Mouse (Mus musculus) heart, adult 2 months (tissue): Measurements from ENCODE around the gene C77080. TPM values are rescaled to one million over a fixed set of nuclear protein-coding genes. Genes with fewer than 3 reads are reported as not detected.
A peak's percentile ranks its signal among the peaks of the same experiment; 100 is the strongest.

ENCODE experiments used
- DNase-seq, 2 experiments: peaks; one replicate each; pipeline ENCODE4 v3.0.0; 2021
- H3K27ac ChIP-seq: fragments of 200-600 bp; 2 replicates; pipeline ENCODE4 v1.8.1; 2022
- H3K27me3 ChIP-seq: fragments of 200-500 bp; 2 replicates; pipeline ENCODE4 v1.6.1; 2012; ENCODE audit warnings: mild to moderate bottlenecking, low read length, inconsistent platforms, mixed read lengths; ENCODE audit not compliant: control insufficient read depth, insufficient read depth
- H3K36me3 ChIP-seq: fragments of 200-500 bp; 2 replicates; pipeline ENCODE4 v1.6.1; 2012; ENCODE audit warnings: low read length, inconsistent platforms; ENCODE audit not compliant: control insufficient read depth, insufficient read depth
- H3K4me1 ChIP-seq: fragments of 200-500 bp; 2 replicates; pipeline ENCODE4 v1.6.1; 2011; ENCODE audit warnings: low read length; ENCODE audit not compliant: control insufficient read depth, insufficient read depth
- H3K4me3 ChIP-seq: fragments of 200-600 bp; 2 replicates; pipeline ENCODE4 v1.8.1; 2022
- H3K79me2 ChIP-seq: fragments of 200-500 bp; replicated peaks from 2 replicates; pipeline ENCODE4 v1.6.1; 2012; ENCODE audit warnings: mild to moderate bottlenecking, inconsistent platforms, low read length, moderate library complexity, mixed read lengths; ENCODE audit not compliant: control insufficient read depth, insufficient read depth
- H3K9ac ChIP-seq: fragments of 200-500 bp; 2 replicates; pipeline ENCODE4 v1.6.1; 2012; ENCODE audit warnings: low read depth, mild to moderate bottlenecking, control low read depth, inconsistent platforms, low read length, mixed read lengths
- CTCF ChIP-seq: fragments of 200-600 bp; IDR thresholded peaks from 2 replicates; pipeline ENCODE4 v1.8.1; 2022; ENCODE audit warnings: antibody characterized with exemption, mild to moderate bottlenecking, moderate library complexity
- EP300 ChIP-seq: fragments of 200-500 bp; IDR thresholded peaks from 2 replicates; pipeline ENCODE4 v1.6.1; 2011; ENCODE audit warnings: low read depth, low read length, control low read depth; ENCODE audit not compliant: insufficient read depth
- POLR2A ChIP-seq: fragments of 200-500 bp; IDR thresholded peaks from 2 replicates; pipeline ENCODE4 v1.6.1; 2011; ENCODE audit warnings: mild to moderate bottlenecking, low read depth, low read length, control low read depth; ENCODE audit not compliant: insufficient read depth
- WGBS: fragments of 180-500 bp; shearing (Covaris S2); methylation state at CpG from one replicate; pipeline ENCODE4 v1.1.7; 2018; 5-methylcytosine and 5-hydroxymethylcytosine counted together
- intact Hi-C: fragments of 180-260 bp; cut with DNase I; formaldehyde crosslinking; loops from one replicate; pipeline ENCODE4 v1.15.1; 2025
- polyA plus RNA-seq: library from polyadenylated mRNA; depleted of rRNA; stranded (reverse); fragments of >200 nt; gene quantifications from 2 replicates; pipeline ENCODE4 v1.2.3, GENCODE M21; 2012
- total RNA-seq, 2 experiments: library from RNA; stranded (reverse); gene quantifications; 2 replicates each; pipeline ENCODE4 v1.2.3; 2021

Gene C77080
- total and polyA plus RNA-seq, 3 experiments: 3.2 to 4.4 (median 3.7) TPM

DNA sequence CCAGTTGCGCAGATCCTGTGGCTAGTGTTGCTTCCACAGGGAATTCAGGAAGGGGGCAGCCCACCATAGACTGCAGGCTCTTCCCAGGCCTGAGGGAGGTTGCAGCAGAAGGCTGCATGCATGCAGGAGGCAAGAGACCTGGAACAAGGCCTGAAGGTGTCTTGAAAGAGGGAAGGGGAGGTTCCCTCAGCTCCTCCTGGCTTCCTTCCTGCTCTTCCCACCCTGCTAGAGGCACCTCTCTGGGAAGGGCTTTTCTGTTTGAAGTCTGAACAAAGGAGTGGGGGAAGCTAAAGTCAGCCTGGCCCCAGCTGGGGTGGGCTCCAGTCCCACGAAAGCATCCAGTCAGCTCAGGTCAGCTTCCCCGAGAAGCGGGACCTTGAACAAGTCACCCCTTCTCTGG is 18.9 kb downstream of the C77080 start:
- Histone ChIP-seq H3K36me3 (no peaks in the 10 kb centered on the region), H3K79me2 (no peaks in the 10 kb centered on the region), H3K4me1 (peaks cover 3% of the 10 kb centered on the region; the same call in 1 of the 2 replicates), H3K9ac (no peak overlapping the region), H3K27me3 (no peaks in the 10 kb centered on the region), H3K27ac (no peak overlapping the region), H3K4me3 (no peak overlapping the region)
- 41% methylated on average over 4 of the region's 4 CpGs for WGBS
- intact Hi-C loops: no loop called here
- DNase-seq: no peak
- no peak for TF ChIP-seq POLR2A
- TF ChIP-seq CTCF: no peak
- no peak for TF ChIP-seq EP300

DNA sequence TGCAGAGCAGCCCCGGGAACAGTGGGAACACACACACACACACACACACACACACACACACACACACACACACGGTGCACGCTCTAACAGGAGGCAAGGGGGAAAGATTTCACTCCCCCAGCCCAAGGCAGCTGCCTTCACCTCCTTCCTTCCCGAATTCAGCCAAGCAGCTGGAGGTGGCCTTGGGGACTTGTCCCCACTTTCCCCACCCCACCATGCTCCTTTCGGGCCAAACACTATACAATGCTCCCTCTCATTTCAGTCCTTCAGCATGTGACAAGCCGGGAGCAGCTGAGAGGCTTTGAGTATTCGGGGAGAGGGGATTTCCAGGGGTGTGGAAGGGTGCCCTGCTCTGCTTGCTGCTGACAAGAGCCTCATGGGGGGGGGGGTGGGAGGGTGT is 19.3 kb downstream of the C77080 start:
- no peaks in the 10 kb centered on the region for H3K79me2 ChIP-seq
- 33% methylated on average over 7 of the region's 7 CpGs for WGBS
- H3K4me1 ChIP-seq: peaks cover 3% of the 10 kb centered on the region; the same call in 1 of the 2 replicates
- H3K36me3 ChIP-seq: no peaks in the 10 kb centered on the region
- H3K27me3 ChIP-seq: no peaks in the 10 kb centered on the region
- no peak overlapping the region for H3K9ac ChIP-seq
- DNase-seq: no peak
- TF ChIP-seq POLR2A (no peak), EP300 (no peak), CTCF (no peak)
- intact Hi-C loops: no loop called here
- no peak overlapping the region for H3K27ac ChIP-seq
- no peak overlapping the region for H3K4me3 ChIP-seq

DNA sequence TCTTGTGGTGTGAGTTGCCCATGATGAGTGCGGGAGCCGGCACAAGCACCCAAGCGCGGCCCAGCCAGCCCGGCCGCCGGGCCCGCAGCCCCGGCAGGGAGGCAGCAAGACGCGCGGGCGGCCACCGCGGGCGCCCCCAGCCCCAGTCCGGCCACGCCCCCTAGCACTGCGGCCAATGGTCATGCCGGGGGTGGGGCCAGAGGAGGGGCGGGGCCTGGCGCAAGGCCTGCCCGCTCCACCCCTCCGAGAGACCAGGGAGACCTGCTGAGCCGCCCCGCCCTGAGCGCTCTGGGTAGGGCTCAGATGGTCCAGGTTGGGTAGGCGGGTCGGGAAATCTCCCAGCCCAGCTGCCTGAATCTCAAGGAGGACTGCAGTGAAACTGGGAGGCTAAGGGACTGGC is 22.1 kb downstream of the C77080 start:
- intact Hi-C loops: no loop called here
- H3K27ac ChIP-seq: no peak overlapping the region
- DNase-seq: peak; percentile 52 to 58
- no peaks in the 10 kb centered on the region for H3K36me3 ChIP-seq
- 4% methylated on average over 27 of the region's 29 CpGs for WGBS
- no peak for TF ChIP-seq EP300
- TF ChIP-seq POLR2A: no peak
- TF ChIP-seq CTCF: no peak
- peak overlapping the region; percentile 45 for H3K4me3 ChIP-seq
- H3K4me1 ChIP-seq: peaks cover 7% of the 10 kb centered on the region
- H3K9ac ChIP-seq: no peak overlapping the region
- H3K79me2 ChIP-seq: no peaks in the 10 kb centered on the region
- no peaks in the 10 kb centered on the region for H3K27me3 ChIP-seq

DNA sequence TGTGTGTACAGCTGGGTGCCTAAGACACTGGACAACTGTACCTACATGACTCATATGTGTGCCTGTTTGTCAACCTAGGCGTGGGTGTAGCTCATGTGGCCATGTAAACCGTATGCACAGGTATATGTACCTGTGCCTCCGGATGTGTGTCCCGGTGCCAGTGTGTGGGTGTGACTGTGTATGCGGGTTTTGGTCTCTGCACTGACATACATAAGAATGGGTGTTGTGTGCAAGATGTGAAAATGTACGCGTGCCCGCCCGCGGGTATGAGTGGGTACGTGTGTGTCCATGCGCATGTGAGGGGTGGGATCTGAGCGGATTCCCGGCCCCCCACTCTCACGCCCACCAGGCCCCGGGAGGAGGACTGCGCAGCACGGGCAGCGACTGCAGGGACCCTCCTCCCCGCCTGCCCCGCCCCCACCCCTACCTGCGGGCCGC is 22.6 kb downstream of the C77080 start:
- peaks cover 7% of the 10 kb centered on the region for H3K4me1 ChIP-seq
- DNase-seq: no peak
- H3K36me3 ChIP-seq: no peaks in the 10 kb centered on the region
- TF ChIP-seq EP300: no peak
- no peak for TF ChIP-seq POLR2A
- no peak for TF ChIP-seq CTCF
- H3K79me2 ChIP-seq: no peaks in the 10 kb centered on the region
- peak overlapping the region; percentile 45 for H3K4me3 ChIP-seq
- WGBS: 16% methylated on average over 22 of the region's 23 CpGs
- intact Hi-C loops: no loop called here
- no peak overlapping the region for H3K27ac ChIP-seq
- no peak overlapping the region for H3K9ac ChIP-seq
- no peaks in the 10 kb centered on the region for H3K27me3 ChIP-seq

DNA sequence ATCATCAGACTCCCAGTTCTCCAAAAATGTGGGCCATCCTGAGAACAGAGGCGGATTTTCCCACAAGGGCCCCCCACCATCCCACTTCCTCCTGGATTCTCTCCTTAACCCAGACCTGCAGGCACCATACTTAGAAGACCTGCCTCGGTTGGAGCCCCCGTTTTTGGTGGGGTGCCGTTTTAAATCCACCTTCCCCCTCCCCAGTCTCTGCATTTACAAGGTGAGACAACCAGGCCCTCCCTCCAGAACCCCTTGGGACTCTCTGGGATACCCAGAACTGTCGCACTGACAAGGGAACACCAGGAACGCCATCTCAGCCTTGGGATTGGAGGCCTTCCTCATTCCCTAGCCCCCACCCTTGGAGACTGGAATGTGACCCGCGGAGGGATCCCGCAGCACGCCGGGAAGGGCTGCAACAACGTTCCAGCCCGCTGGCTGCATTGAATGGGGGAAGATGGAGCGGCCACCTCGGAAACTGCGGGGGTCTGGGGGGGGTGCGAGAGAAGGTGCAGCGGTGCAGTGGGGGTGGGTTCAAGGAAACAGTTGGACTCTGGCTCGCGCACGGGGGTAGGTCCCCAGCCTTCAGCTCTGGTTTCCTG is 23.3 kb downstream of the C77080 start:
- Histone ChIP-seq H3K27me3 (no peaks in the 10 kb centered on the region), H3K9ac (no peak overlapping the region), H3K79me2 (no peaks in the 10 kb centered on the region), H3K27ac (no peak overlapping the region), H3K4me1 (peaks cover 7% of the 10 kb centered on the region), H3K4me3 (no peak overlapping the region), H3K36me3 (no peaks in the 10 kb centered on the region)
- WGBS: 49% methylated on average over 21 of the region's 21 CpGs
- intact Hi-C loops: no loop called here
- peak in 1 of 2 experiments; percentile 2 for DNase-seq
- TF ChIP-seq EP300 (no peak), POLR2A (no peak), CTCF (no peak)

DNA sequence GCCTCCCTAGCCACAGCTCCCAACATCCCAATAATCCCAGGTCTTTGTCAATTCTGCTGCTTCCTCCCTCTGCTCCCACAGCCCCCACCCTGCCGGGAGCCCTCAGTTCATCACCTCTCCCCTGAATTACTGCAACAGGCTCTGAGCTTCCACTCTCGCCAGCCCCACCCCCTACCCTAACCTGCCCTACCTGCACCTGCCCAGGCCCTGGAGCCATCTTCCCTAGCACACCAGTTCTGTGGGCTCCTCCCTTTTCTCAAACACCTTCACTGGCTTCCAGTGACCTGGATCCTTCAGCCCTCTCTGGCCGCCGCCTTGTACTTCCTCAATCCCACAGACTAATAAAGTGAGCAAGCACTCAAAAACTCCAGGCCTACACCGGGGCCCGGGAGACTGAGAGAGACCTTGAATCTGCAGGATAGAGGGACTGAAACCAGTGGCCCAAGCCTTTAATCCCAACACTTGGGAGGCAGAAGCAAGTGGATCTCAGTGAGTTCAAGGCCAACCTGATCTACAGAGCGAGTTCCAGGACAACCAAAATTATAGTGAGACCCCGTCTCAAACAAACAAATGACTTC is 24.9 kb downstream of the C77080 start:
- Histone ChIP-seq H3K27me3 (no peaks in the 10 kb centered on the region), H3K4me3 (no peak overlapping the region), H3K4me1 (peaks cover 5% of the 10 kb centered on the region), H3K36me3 (no peaks in the 10 kb centered on the region), H3K79me2 (no peaks in the 10 kb centered on the region), H3K27ac (no peak overlapping the region), H3K9ac (no peak overlapping the region)
- 92% methylated on average over 8 of the region's 8 CpGs for WGBS
- DNase-seq: no peak
- intact Hi-C loops: no loop called here
- TF ChIP-seq CTCF (no peak), POLR2A (no peak), EP300 (no peak)
